In genomic region chr17:74083370-74083769, GRCm38 (mm10) we compare ENCODE assay signal across 33 mouse cellular contexts. TPM values are rescaled to one million over a fixed set of nuclear protein-coding genes. Genes with fewer than 3 reads are reported as not detected.
DNase-seq lines count a peak whose midpoint lies in the region; ATAC-seq lines count a peak whose summit lies in the region.
"Had no signal": no experiment of that assay in that cellular context is flagged by ENCODE, and none has a peak within 500 bp of the region (broad histone marks: within the 10 kb centered on the region; RNA-seq: fewer than 3 reads in every experiment).

No protein-coding gene starts in this region.

- H3K27me3 ChIP-seq in forebrain, embryonic 13.5 days, result no peaks in the 10 kb centered on the region
- H3K27me3 ChIP-seq in heart, embryonic 11.5 days (ENCODE audit: control insufficient read depth, insufficient read depth, low read length), result no peaks in the 10 kb centered on the region
- H3K27me3 ChIP-seq: heart, embryonic 13.5 days; kidney, embryonic 15.5 days; limb, embryonic 15.5 days; liver, embryonic 13.5 days; neural tube, embryonic 15.5 days had no signal

- no peak overlapping the region for H3K4me3 ChIP-seq in forebrain, embryonic 13.5 days
- H3K4me3 ChIP-seq in heart, embryonic 11.5 days (ENCODE audit: low read depth, low read length), result no peak overlapping the region
- H3K4me3 ChIP-seq: gastrocnemius, adult 2 months; heart, adult 2 months; heart, embryonic 13.5 days; kidney, embryonic 15.5 days; limb, embryonic 10.5 days; limb, embryonic 15.5 days; liver, embryonic 13.5 days; neural tube, embryonic 15.5 days had no signal

- no peak overlapping the region for H3K27ac ChIP-seq in forebrain, embryonic 13.5 days
- no peak overlapping the region for H3K27ac ChIP-seq in heart, embryonic 11.5 days (ENCODE audit: low read depth, low read length)
- H3K27ac ChIP-seq: gastrocnemius, adult 2 months; heart, adult 2 months; heart, embryonic 13.5 days; hindbrain, embryonic 14.5 days; kidney, embryonic 15.5 days; limb, embryonic 10.5 days; limb, embryonic 15.5 days; liver, embryonic 13.5 days; macrophage; neural tube, embryonic 15.5 days; stomach, postnatal 0 days had no signal

- ATAC-seq in forebrain, embryonic 13.5 days, result no peak
- no peak for ATAC-seq in heart, embryonic 11.5 days (replicated peaks; ENCODE audit: insufficient number of reproducible peaks, low FRiP score, low TSS enrichment)
- ATAC-seq: forebrain, embryonic 14.5 days had no signal

- no peaks in the 10 kb centered on the region for H3K4me1 ChIP-seq in forebrain, embryonic 13.5 days
- H3K4me1 ChIP-seq in heart, embryonic 11.5 days (ENCODE audit: control insufficient read depth, insufficient read depth, low read length), result no peaks in the 10 kb centered on the region
- H3K4me1 ChIP-seq: heart, embryonic 13.5 days; kidney, embryonic 15.5 days; limb, embryonic 10.5 days; limb, embryonic 15.5 days; liver, embryonic 13.5 days; neural tube, embryonic 15.5 days had no signal

- no peak overlapping the region for H3K4me2 ChIP-seq in forebrain, embryonic 13.5 days
- H3K4me2 ChIP-seq in heart, embryonic 11.5 days, result no peak overlapping the region
- H3K4me2 ChIP-seq: heart, embryonic 13.5 days; hindbrain, embryonic 14.5 days; kidney, embryonic 15.5 days; limb, embryonic 15.5 days; liver, embryonic 13.5 days; neural tube, embryonic 15.5 days had no signal

- H3K36me3 ChIP-seq in forebrain, embryonic 13.5 days (ENCODE audit: poor library complexity, severe bottlenecking), result no peaks in the 10 kb centered on the region
- no peaks in the 10 kb centered on the region for H3K36me3 ChIP-seq in heart, embryonic 11.5 days (ENCODE audit: control insufficient read depth, insufficient read depth, low read length)
- H3K36me3 ChIP-seq: heart, embryonic 13.5 days; kidney, embryonic 15.5 days; limb, embryonic 10.5 days; limb, embryonic 15.5 days; liver, embryonic 13.5 days; neural tube, embryonic 15.5 days had no signal

- WGBS in forebrain, embryonic 13.5 days, result 91% methylated on average over 4 of the region's 4 CpGs
- WGBS in heart, embryonic 11.5 days (ENCODE audit: insufficient replicate concordance), result 80% methylated on average over 4 of the region's 4 CpGs

- no peaks in the 10 kb centered on the region for H3K9me3 ChIP-seq in forebrain, embryonic 13.5 days (replicated peaks)
- H3K9me3 ChIP-seq in heart, embryonic 11.5 days (replicated peaks; ENCODE audit: control insufficient read depth, low read length), result no peaks in the 10 kb centered on the region
- H3K9me3 ChIP-seq: heart, embryonic 13.5 days; kidney, embryonic 15.5 days; limb, embryonic 10.5 days; limb, embryonic 15.5 days; liver, embryonic 13.5 days; neural tube, embryonic 15.5 days had no signal

- peak; percentile 4 for DNase-seq in frontal cortex, adult 2 months (ENCODE audit: extremely low spot score in 1 of 2, low spot score in 1 of 2)
- DNase-seq in frontal cortex, postnatal 14 days (ENCODE audit: low spot score in 2 of 2), result no peak
- peak; percentile 97 for DNase-seq in 3T3-L1 (ENCODE audit: low read depth, low spot score)
- DNase-seq in NIH3T3 (ENCODE audit: low read depth), result peak; percentile 87
- DNase-seq in telencephalon, adult 2 months (ENCODE audit: low read depth, low spot score), result peak; percentile 1
- DNase-seq: cerebellum, adult 11 months; cerebellum, adult 9-10 months; cerebellum, postnatal 36 days; gastrocnemius, adult 2 months; heart, adult 2 months; heart, postnatal 10 days; kidney, adult 18-20 months; kidney, postnatal 25 days; liver, embryonic 13.5 days; lung, adult 18-20 months; lung, postnatal 10 days; midbrain, embryonic 14.5 days; retina, postnatal 1 day; spleen, adult 18-20 months; thymus, postnatal 4 days had no signal

- no peak overlapping the region for H3K9ac ChIP-seq in forebrain, embryonic 13.5 days
- no peak overlapping the region for H3K9ac ChIP-seq in heart, embryonic 11.5 days (ENCODE audit: low read depth, low read length)
- H3K9ac ChIP-seq: heart, embryonic 13.5 days; hindbrain, embryonic 14.5 days; kidney, embryonic 15.5 days; limb, embryonic 15.5 days; liver, embryonic 13.5 days; neural tube, embryonic 15.5 days had no signal

RNA-seq across cellular contexts. Expression of gene Srd5a2, which starts 35.7 kb away (rescaled TPM):
- polyA plus RNA-seq in frontal cortex, adult 2 months (2012; rRNA removed), result 0.16 and 0.57 TPM in 2 replicates
- polyA plus RNA-seq in forebrain, embryonic 13.5 days (2015; fragmentation: Nextera tagmentation; extraction: Ambion mirVana), result not detected in 2 replicates
- not detected in 2 replicates for polyA plus RNA-seq in heart, embryonic 11.5 days (2014; fragmentation: Nextera tagmentation; extraction: Ambion mirVana)
- polyA plus RNA-seq: embryonic facial prominence, embryonic 11.5 days; forebrain, embryonic 14.5 days; heart, adult 2 months; heart, embryonic 13.5 days; hindbrain, embryonic 14.5 days; kidney, embryonic 15.5 days; liver, embryonic 13.5 days; macrophage; midbrain, embryonic 14.5 days; stomach, postnatal 0 days; thymus, postnatal 0 days had no signal

Comparison
In these comparisons a context has a peak if more than half of its experiments do, and no peak if none do; other contexts are left out.
1. DNase-seq: peak in frontal cortex, adult 2 months (2 of 2), 3T3-L1 (single experiment), NIH3T3 (single experiment) and telencephalon, adult 2 months (single experiment); none in frontal cortex, postnatal 14 days (0 of 2).